8 mouse cellular contexts compared by ENCODE assay signal in genomic region chr9:44287003-44287400, GRCm38 (mm10). TPM values are rescaled to one million over a fixed set of nuclear protein-coding genes. Genes with fewer than 3 reads are reported as not detected.
DNase-seq lines count a peak whose midpoint lies in the region; ATAC-seq and TF ChIP-seq lines count a peak whose summit lies in the region.

No protein-coding gene starts in this region.

- H3K27ac ChIP-seq in cerebellum, adult 2 months (ENCODE audit: insufficient read depth, low read length), result peak overlapping the region; percentile 66
- peak overlapping the region; percentile 63; the same call in 1 of the 2 replicates for H3K27ac ChIP-seq in forebrain, embryonic 14.5 days (ENCODE audit: low read depth, low read length)
- peak overlapping the region; percentile 89 for H3K27ac ChIP-seq in liver, embryonic 15.5 days (replicated peaks)

- H3K27me3 ChIP-seq in cerebellum, adult 2 months (ENCODE audit: control insufficient read depth, insufficient read depth, low read length), result no peaks in the 10 kb centered on the region
- H3K27me3 ChIP-seq in E14TG2a.4 (ENCODE audit: insufficient read depth, low read length), result peaks cover 49% of the 10 kb centered on the region
- no peaks in the 10 kb centered on the region for H3K27me3 ChIP-seq in forebrain, embryonic 14.5 days (replicated peaks; ENCODE audit: control insufficient read depth, insufficient read depth, low read length)
- H3K27me3 ChIP-seq in liver, embryonic 15.5 days, result peaks cover 15% of the 10 kb centered on the region; the same call in 1 of the 2 replicates

- 5% methylated on average over 11 of the region's 11 CpGs for WGBS in cerebellum, adult 2 months
- 4% methylated on average over 11 of the region's 11 CpGs for WGBS in forebrain, embryonic 14.5 days
- 12% methylated on average over 11 of the region's 11 CpGs for WGBS in liver, embryonic 15.5 days (ENCODE audit: insufficient replicate concordance)

- no peak for TF ChIP-seq POLR2A in cerebellum, adult 2 months (IDR thresholded peaks at IDR 0.05; ENCODE audit: borderline replicate concordance, insufficient read depth, low read length)

- H3K4me1 ChIP-seq in cerebellum, adult 2 months (ENCODE audit: control insufficient read depth, insufficient read depth, low read length), result peaks cover 17% of the 10 kb centered on the region
- H3K4me1 ChIP-seq in E14TG2a.4 (replicated peaks; ENCODE audit: low read depth, low read length), result peaks cover 27% of the 10 kb centered on the region
- H3K4me1 ChIP-seq in forebrain, embryonic 14.5 days (ENCODE audit: control insufficient read depth, insufficient read depth, low read length), result peaks cover 17% of the 10 kb centered on the region
- peaks cover 62% of the 10 kb centered on the region for H3K4me1 ChIP-seq in liver, embryonic 15.5 days (replicated peaks)

- peak; percentile 15 for ATAC-seq in forebrain, embryonic 14.5 days
- ATAC-seq in liver, embryonic 15.5 days (ENCODE audit: insufficient read depth), result 0 out of 2 replicates have a peak, but pooled peaks have one; percentile 6

- H3K9me3 ChIP-seq in E14TG2a.4 (ENCODE audit: low read length), result no peaks in the 10 kb centered on the region
- H3K9me3 ChIP-seq in forebrain, embryonic 14.5 days (replicated peaks; ENCODE audit: control insufficient read depth, low read length), result no peaks in the 10 kb centered on the region
- H3K9me3 ChIP-seq in liver, embryonic 15.5 days (replicated peaks), result no peaks in the 10 kb centered on the region

- peak overlapping the region; percentile 93 for H3K4me3 ChIP-seq in cerebellum, adult 2 months (replicated peaks; ENCODE audit: insufficient read depth, low read depth, low read length)
- H3K4me3 ChIP-seq in E14TG2a.4 (replicated peaks; ENCODE audit: low read length), result peak overlapping the region; percentile 78
- H3K4me3 ChIP-seq in forebrain, embryonic 14.5 days (ENCODE audit: low read depth, low read length), result peak overlapping the region; percentile 84
- peak overlapping the region; percentile 77 for H3K4me3 ChIP-seq in liver, embryonic 15.5 days (replicated peaks)

- H3K9ac ChIP-seq in forebrain, embryonic 14.5 days (ENCODE audit: low read length), result peak overlapping the region; percentile 96
- peak overlapping the region; percentile 92 for H3K9ac ChIP-seq in liver, embryonic 15.5 days

- no peak for TF ChIP-seq CTCF in cerebellum, adult 2 months (IDR thresholded peaks at IDR 0.05; ENCODE audit: borderline replicate concordance, insufficient read depth, low read depth, low read length)
- no peak for TF ChIP-seq CTCF in E14TG2a.4 (conservative IDR thresholded peaks at IDR 0.05; ENCODE audit: low read length)

- H3K4me2 ChIP-seq in forebrain, embryonic 14.5 days (ENCODE audit: low read length), result peak overlapping the region; percentile 94
- peak overlapping the region; percentile 78 for H3K4me2 ChIP-seq in liver, embryonic 15.5 days

- H3K36me3 ChIP-seq in E14TG2a.4 (ENCODE audit: insufficient read depth, low read length), result peaks cover 14% of the 10 kb centered on the region
- peaks cover 10% of the 10 kb centered on the region for H3K36me3 ChIP-seq in forebrain, embryonic 14.5 days (ENCODE audit: control insufficient read depth, insufficient read depth, low read length)
- peaks cover 52% of the 10 kb centered on the region for H3K36me3 ChIP-seq in liver, embryonic 15.5 days (replicated peaks)

- no peak for DNase-seq in cerebellum, adult 2 months
- DNase-seq in cerebellum, postnatal 4 days (ENCODE audit: low spot score in 2 of 2), result no peak
- DNase-seq in forebrain, embryonic 14.5 days (ENCODE audit: low spot score), result no peak
- no peak for DNase-seq in ovary, postnatal 14 days (ENCODE audit: low spot score)
- no peak for DNase-seq in ovary, postnatal 10 days (ENCODE audit: low spot score)
- no peak for DNase-seq in embryo, embryonic 10.5 days (ENCODE audit: low spot score)

RNA-seq across cellular contexts. Expression of gene Abcg4, which starts 1.4 kb away (rescaled TPM):
- 105 and 120 TPM in 2 replicates for polyA plus RNA-seq in cerebellum, adult 2 months (2012; rRNA removed)
- 7.1 and 8.1 TPM in 2 replicates for polyA plus RNA-seq in forebrain, embryonic 14.5 days (2014; fragmentation: Nextera tagmentation; extraction: Ambion mirVana)
- polyA plus RNA-seq in liver, embryonic 15.5 days (2015; fragmentation: Nextera tagmentation; extraction: Ambion mirVana), result 16.4 and 18.6 TPM in 2 replicates

RNA-seq across cellular contexts. Expression of gene Hinfp, which starts 18.5 kb away (rescaled TPM):
- 35.8 and 36.0 TPM in 2 replicates for polyA plus RNA-seq in cerebellum, adult 2 months (2012; rRNA removed)
- polyA plus RNA-seq in forebrain, embryonic 14.5 days (2014; fragmentation: Nextera tagmentation; extraction: Ambion mirVana), result 18.4 and 24.8 TPM in 2 replicates
- 12.7 and 14.2 TPM in 2 replicates for polyA plus RNA-seq in liver, embryonic 15.5 days (2015; fragmentation: Nextera tagmentation; extraction: Ambion mirVana)

RNA-seq across cellular contexts. Expression of gene Nlrx1, which starts 18.6 kb away (rescaled TPM):
- polyA plus RNA-seq in cerebellum, adult 2 months (2012; rRNA removed), result 7.9 and 9.9 TPM in 2 replicates
- 4.6 and 4.8 TPM in 2 replicates for polyA plus RNA-seq in forebrain, embryonic 14.5 days (2014; fragmentation: Nextera tagmentation; extraction: Ambion mirVana)
- polyA plus RNA-seq in liver, embryonic 15.5 days (2015; fragmentation: Nextera tagmentation; extraction: Ambion mirVana), result 4.1 and 4.2 TPM in 2 replicates

RNA-seq across cellular contexts. Expression of gene C2cd2l, which starts 33.1 kb away (rescaled TPM):
- 112 and 113 TPM in 2 replicates for polyA plus RNA-seq in cerebellum, adult 2 months (2012; rRNA removed)
- 16.3 and 22.2 TPM in 2 replicates for polyA plus RNA-seq in forebrain, embryonic 14.5 days (2014; fragmentation: Nextera tagmentation; extraction: Ambion mirVana)
- 9.6 and 10.4 TPM in 2 replicates for polyA plus RNA-seq in liver, embryonic 15.5 days (2015; fragmentation: Nextera tagmentation; extraction: Ambion mirVana)

RNA-seq across cellular contexts. Expression of gene Pdzd3, which starts 35.7 kb away (rescaled TPM):
- polyA plus RNA-seq in cerebellum, adult 2 months (2012; rRNA removed), result 0.08 and 0.19 TPM in 2 replicates
- polyA plus RNA-seq in forebrain, embryonic 14.5 days (2014; fragmentation: Nextera tagmentation; extraction: Ambion mirVana), result 0.32 and 0.52 TPM in 2 replicates
- 0.07 TPM in 1 of 2 replicates, not detected in the other for polyA plus RNA-seq in liver, embryonic 15.5 days (2015; fragmentation: Nextera tagmentation; extraction: Ambion mirVana)
